Mouse (Mus musculus) neural tube, embryonic 14.5 days (tissue): ENCODE measurements at regions not wholly inside any gene's neighbourhood (a gene's known extent, or its start where the extent isn't known, plus 50 kb on each side); places are given as distances from the start of the nearest gene placed in this dataset.

Experiments used
- ATAC-seq: fragments of 200-750 bp; cut with Nextera tagmentation; 2 replicates; pipeline ENCODE4 v1.8.0; 2017; ENCODE audit warnings: low read depth, mild to moderate bottlenecking, moderate TSS enrichment, moderate library complexity
- H3K27ac ChIP-seq: fragments of 300-500 bp; sonication (generic); 2 replicates; pipeline ENCODE4 v1.5.1; 2014; ENCODE audit warnings: low read depth, mild to moderate bottlenecking, control low read depth, low read length, moderate library complexity, mixed read lengths
- H3K27me3 ChIP-seq: fragments of 300-500 bp; sonication (generic); 2 replicates; pipeline ENCODE4 v1.6.1; 2014; ENCODE audit warnings: low read length; ENCODE audit not compliant: control insufficient read depth, insufficient read depth
- H3K36me3 ChIP-seq: fragments of 300-500 bp; sonication (generic); 2 replicates; pipeline ENCODE4 v1.6.1; 2014; ENCODE audit warnings: low read length, mixed read lengths; ENCODE audit not compliant: control insufficient read depth, insufficient read depth
- H3K4me1 ChIP-seq: fragments of 300-500 bp; sonication (generic); 2 replicates; pipeline ENCODE4 v1.6.1; 2014; ENCODE audit warnings: low read length; ENCODE audit not compliant: control insufficient read depth, insufficient read depth
- H3K4me2 ChIP-seq: fragments of 300-500 bp; sonication (generic); 2 replicates; pipeline ENCODE4 v1.6.1; 2014; ENCODE audit warnings: mild to moderate bottlenecking, low read depth, low read length, control low read depth
- H3K4me3 ChIP-seq: fragments of 300-500 bp; sonication (generic); 2 replicates; pipeline ENCODE4 v1.5.1; 2014; ENCODE audit warnings: low read depth, low read length, control low read depth, mixed read lengths
- H3K9ac ChIP-seq: fragments of 300-500 bp; sonication (generic); replicated peaks from 2 replicates; pipeline ENCODE4 v1.6.1; 2014; ENCODE audit warnings: low read depth, mild to moderate bottlenecking, control low read depth, low read length, mixed read lengths
- H3K9me3 ChIP-seq: fragments of 300-500 bp; sonication (generic); 2 replicates; pipeline ENCODE4 v1.6.1; 2016; ENCODE audit warnings: low read length; ENCODE audit not compliant: control insufficient read depth
- WGBS: fragments of 180-500 bp; shearing (Covaris S2); extraction: QIAGEN DNeasy Blood & Tissue Kit; methylation state at CpG from one replicate; pipeline ENCODE4 v1.1.7; 2014; 5-methylcytosine and 5-hydroxymethylcytosine counted together

- no peak overlapping the region for H3K27ac ChIP-seq
- no peak overlapping the region for H3K9ac ChIP-seq
- no peaks in the 10 kb centered on the region for H3K9me3 ChIP-seq
- no peak overlapping the region for H3K4me3 ChIP-seq
- H3K4me2 ChIP-seq: no peak overlapping the region
- no peaks in the 10 kb centered on the region for H3K36me3 ChIP-seq
- no peak for ATAC-seq
- no peaks in the 10 kb centered on the region for H3K4me1 ChIP-seq
- H3K27me3 ChIP-seq: no peaks in the 10 kb centered on the region
- WGBS: 81% methylated on average over 8 of the region's 8 CpGs
Measured at GRCm38 (mm10) chr13:72134101-72134768, 170.7 kb upstream of the Irx1 start.

- H3K9ac ChIP-seq: no peak overlapping the region
- H3K27ac ChIP-seq: no peak overlapping the region
- H3K4me1 ChIP-seq: no peaks in the 10 kb centered on the region
- ATAC-seq: no peak
- no peaks in the 10 kb centered on the region for H3K27me3 ChIP-seq
- 75% methylated on average over 2 of the region's 2 CpGs for WGBS
- H3K36me3 ChIP-seq: no peaks in the 10 kb centered on the region
- H3K4me3 ChIP-seq: no peak overlapping the region
- H3K4me2 ChIP-seq: no peak overlapping the region
- no peaks in the 10 kb centered on the region for H3K9me3 ChIP-seq
Measured at GRCm38 (mm10) chr13:72166225-72166624, 202.7 kb upstream of the Irx1 start.

- no peaks in the 10 kb centered on the region for H3K36me3 ChIP-seq
- ATAC-seq: no peak
- no peak overlapping the region for H3K4me2 ChIP-seq
- H3K4me3 ChIP-seq: no peak overlapping the region
- no peaks in the 10 kb centered on the region for H3K27me3 ChIP-seq
- H3K4me1 ChIP-seq: no peaks in the 10 kb centered on the region
- no peak overlapping the region for H3K9ac ChIP-seq
- 89% methylated on average over 2 of the region's 2 CpGs for WGBS
- H3K9me3 ChIP-seq: no peaks in the 10 kb centered on the region
- no peak overlapping the region for H3K27ac ChIP-seq
Measured at GRCm38 (mm10) chr13:72167434-72167833, 203.9 kb upstream of the Irx1 start.

- WGBS: 87% methylated on average over 3 of the region's 3 CpGs
- H3K4me1 ChIP-seq: no peaks in the 10 kb centered on the region
Measured at GRCm38 (mm10) chr13:72183636-72184035, 220.1 kb upstream of the Irx1 start.

GRCm38 (mm10) chr13:72184116-72184845 lies 220.8 kb upstream of the Irx1 start:
- 80% methylated on average over 15 of the region's 15 CpGs for WGBS
- Histone ChIP-seq H3K4me3 (no peak overlapping the region), H3K4me1 (no peaks in the 10 kb centered on the region), H3K4me2 (no peak overlapping the region), H3K27me3 (no peaks in the 10 kb centered on the region), H3K9ac (no peak overlapping the region), H3K9me3 (no peaks in the 10 kb centered on the region), H3K36me3 (no peaks in the 10 kb centered on the region), H3K27ac (no peak overlapping the region)
- ATAC-seq: no peak

More at GRCm38 (mm10) chr13:72183636-72184035, 220.1 kb upstream of the Irx1 start:
- no peaks in the 10 kb centered on the region for H3K36me3 ChIP-seq
- ATAC-seq: no peak
- no peaks in the 10 kb centered on the region for H3K27me3 ChIP-seq
- H3K4me3 ChIP-seq: no peak overlapping the region
- H3K4me2 ChIP-seq: no peak overlapping the region
- no peaks in the 10 kb centered on the region for H3K9me3 ChIP-seq
- no peak overlapping the region for H3K9ac ChIP-seq
- H3K27ac ChIP-seq: no peak overlapping the region

GRCm38 (mm10) chr13:72184846-72185118 lies 221.3 kb upstream of the Irx1 start:
- no peaks in the 10 kb centered on the region for H3K27me3 ChIP-seq
- H3K4me2 ChIP-seq: no peak overlapping the region
- H3K4me1 ChIP-seq: no peaks in the 10 kb centered on the region
- ATAC-seq: no peak
- H3K27ac ChIP-seq: no peak overlapping the region
- H3K36me3 ChIP-seq: no peaks in the 10 kb centered on the region
- WGBS: 85% methylated on average over 3 of the region's 3 CpGs
- H3K9me3 ChIP-seq: no peaks in the 10 kb centered on the region
- H3K4me3 ChIP-seq: no peak overlapping the region
- no peak overlapping the region for H3K9ac ChIP-seq

GRCm38 (mm10) chr13:72195881-72196280 lies 232.4 kb upstream of the Irx1 start:
- H3K4me1 ChIP-seq: 0 out of 2 replicates have a peak, but pooled peaks cover 2% of the 10 kb centered on the region
- no peaks in the 10 kb centered on the region for H3K9me3 ChIP-seq
- H3K4me3 ChIP-seq: no peak overlapping the region
- no peak overlapping the region for H3K4me2 ChIP-seq
- H3K27ac ChIP-seq: no peak overlapping the region
- no peaks in the 10 kb centered on the region for H3K36me3 ChIP-seq
- no peaks in the 10 kb centered on the region for H3K27me3 ChIP-seq
- no peak overlapping the region for H3K9ac ChIP-seq
- 93% methylated on average over 2 of the region's 2 CpGs for WGBS
- ATAC-seq: no peak

- H3K27me3 ChIP-seq: no peaks in the 10 kb centered on the region
- 59% methylated on average over 22 of the region's 22 CpGs for WGBS
Measured at GRCm38 (mm10) chr13:72198341-72199105, 235.0 kb upstream of the Irx1 start.

GRCm38 (mm10) chr13:72209518-72209917 lies 246.0 kb upstream of the Irx1 start:
- 28% methylated on average over 5 of the region's 5 CpGs for WGBS
- Histone ChIP-seq H3K27ac (no peak overlapping the region), H3K4me3 (no peak overlapping the region), H3K36me3 (no peaks in the 10 kb centered on the region), H3K27me3 (peaks cover 19% of the 10 kb centered on the region), H3K9me3 (no peaks in the 10 kb centered on the region), H3K9ac (no peak overlapping the region), H3K4me2 (no peak overlapping the region), H3K4me1 (no peaks in the 10 kb centered on the region)
- no peak for ATAC-seq

More at GRCm38 (mm10) chr13:72198341-72199105, 235.0 kb upstream of the Irx1 start:
- H3K4me1 ChIP-seq: 0 out of 2 replicates have a peak, but pooled peaks cover 2% of the 10 kb centered on the region
- H3K4me2 ChIP-seq: no peak overlapping the region
- no peaks in the 10 kb centered on the region for H3K36me3 ChIP-seq
- H3K27ac ChIP-seq: no peak overlapping the region
- H3K4me3 ChIP-seq: no peak overlapping the region
- no peak overlapping the region for H3K9ac ChIP-seq
- no peaks in the 10 kb centered on the region for H3K9me3 ChIP-seq
- ATAC-seq: no peak
